Mouse (Mus musculus) testis, postnatal 10 days (tissue): ENCODE results near the gene Lix1.
A peak's percentile ranks its signal among the peaks of the same experiment; 100 is the strongest.

Source experiments
- DNase-seq: peaks from one replicate; pipeline ENCODE4 v3.0.0; 2021; ENCODE audit warnings: low spot score

Lix1 gene

DNA sequence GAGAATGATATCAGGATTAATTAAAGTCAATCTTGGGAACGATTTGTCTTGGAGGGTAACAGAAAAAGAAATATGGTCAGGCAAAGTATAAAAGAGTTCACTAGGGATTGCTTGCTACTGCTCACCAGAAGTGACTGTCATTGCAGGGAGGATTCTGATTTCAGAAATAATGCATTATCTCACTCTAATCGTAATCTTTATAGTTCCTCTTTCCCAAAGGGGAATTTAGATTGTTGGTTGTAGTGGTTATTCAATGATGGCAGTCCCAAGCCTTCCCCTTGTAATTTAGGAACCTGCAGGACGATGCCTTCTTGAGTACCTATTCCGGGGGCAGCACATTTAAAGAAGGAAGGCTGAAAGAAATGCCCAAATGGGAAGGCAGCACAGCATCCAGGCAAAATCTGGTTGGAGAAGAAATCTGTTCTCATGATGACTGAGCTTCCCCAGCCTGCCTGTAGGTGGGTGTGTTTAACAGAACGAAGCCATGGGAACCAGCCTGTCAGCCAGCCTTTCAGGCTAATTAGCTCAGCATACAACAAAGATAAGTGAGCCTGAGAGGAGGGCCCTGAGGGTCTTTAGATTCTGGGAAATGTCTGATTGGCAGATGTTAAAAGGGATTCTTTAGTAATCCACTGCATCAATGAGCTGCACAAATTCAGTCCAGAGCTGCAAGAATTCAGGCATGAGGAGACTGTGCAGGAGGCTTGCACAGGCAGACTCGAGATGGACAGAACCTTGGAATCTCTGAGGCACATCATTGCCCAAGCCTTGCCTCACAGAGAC lies at the start of gene Lix1:
TSS of gene Lix1 (plus strand) at position 451 of the 783 bp plus-strand sequence.
- DNase-seq, result peak; percentile 54

DNA sequence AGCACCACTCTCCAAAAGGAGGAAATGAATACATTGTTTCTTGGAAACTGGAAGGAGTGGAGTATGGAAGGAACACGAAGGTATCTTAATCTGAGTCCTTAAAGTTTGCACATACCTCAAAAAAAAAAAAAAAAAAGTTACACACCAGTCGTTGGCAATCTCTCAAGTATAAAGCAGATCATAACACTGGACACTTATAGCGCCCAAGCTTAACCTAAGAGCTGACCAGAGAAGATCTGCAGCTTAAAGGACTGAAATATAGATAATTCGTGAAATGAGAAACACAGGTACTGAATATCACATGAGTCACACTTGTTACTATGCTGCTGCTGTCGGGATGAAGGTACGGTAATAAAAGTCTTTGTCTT lies 28.9 kb upstream of the Lix1 start:
- no peak for DNase-seq

DNA sequence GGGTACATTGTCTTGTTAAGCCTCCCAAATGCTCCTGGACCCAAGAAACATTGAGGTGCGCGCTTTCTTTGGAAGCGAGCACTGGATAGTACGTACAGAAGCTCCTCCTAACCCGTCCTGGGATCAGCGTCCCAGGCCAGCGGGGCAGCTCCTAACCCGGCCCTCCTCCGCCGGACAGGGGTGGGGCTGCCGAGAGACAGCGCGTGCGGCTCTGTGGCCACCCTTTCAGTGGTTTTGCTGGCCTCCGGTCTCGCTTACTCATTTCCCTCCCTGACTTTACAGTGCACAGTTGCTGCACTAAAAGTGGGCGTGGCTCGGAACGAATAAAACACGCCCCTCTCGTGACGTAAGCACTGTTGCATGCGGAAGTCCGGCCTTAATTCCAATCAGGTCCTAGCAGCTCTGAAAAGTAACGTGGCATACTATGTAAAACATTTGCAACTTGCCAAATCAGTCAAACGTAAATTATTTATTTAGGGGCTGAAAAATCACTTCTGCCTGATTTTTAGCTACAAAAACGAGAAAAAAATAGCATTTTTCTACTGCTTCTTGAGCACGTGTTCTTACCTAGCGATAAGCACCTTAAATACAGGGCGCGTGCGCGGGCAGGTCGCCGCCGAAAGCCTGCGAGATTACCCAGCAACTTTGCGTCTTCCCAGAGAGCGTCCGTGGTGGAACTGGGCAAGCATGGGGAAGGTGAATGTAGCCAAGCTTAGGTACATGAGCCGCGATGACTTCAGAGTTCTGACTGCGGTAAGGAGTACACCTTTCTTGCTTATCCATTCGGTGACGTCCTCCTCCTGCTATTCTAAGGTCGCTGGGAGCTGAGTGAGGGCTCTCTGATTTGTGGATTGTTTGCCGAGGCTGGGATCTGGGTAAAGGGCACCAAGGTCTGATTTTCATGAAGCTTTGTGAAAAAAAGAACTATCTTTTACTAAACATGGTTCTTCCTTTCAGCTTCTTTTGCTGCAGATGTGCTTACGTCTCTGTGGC lies 28.3 kb upstream of the Lix1 start, which contains the start of gene Riok2:
TSS of gene Riok2 (plus strand) at position 392 of the 993 bp plus-strand sequence.
- DNase-seq, result peak; percentile 97

DNA sequence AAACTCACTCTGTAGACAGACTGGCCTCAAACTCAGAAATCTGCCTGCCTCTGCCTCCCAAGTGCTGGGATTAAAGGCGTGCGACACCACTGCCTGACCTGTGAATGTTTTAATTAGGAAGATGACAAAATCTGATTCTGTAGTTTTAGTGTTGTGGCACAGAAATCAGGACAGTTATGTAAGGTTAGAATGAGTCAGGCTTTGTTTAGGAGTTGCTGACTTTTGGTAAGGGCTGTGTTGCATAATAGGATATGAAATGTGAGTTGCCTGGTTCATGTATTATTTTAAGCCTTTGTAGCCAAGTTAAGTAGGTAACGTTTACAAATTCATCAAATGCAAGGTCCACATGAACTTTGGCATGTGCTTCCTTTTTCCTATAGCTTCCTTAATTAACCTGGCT lies 26.9 kb upstream of the Lix1 start:
- no peak for DNase-seq

DNA sequence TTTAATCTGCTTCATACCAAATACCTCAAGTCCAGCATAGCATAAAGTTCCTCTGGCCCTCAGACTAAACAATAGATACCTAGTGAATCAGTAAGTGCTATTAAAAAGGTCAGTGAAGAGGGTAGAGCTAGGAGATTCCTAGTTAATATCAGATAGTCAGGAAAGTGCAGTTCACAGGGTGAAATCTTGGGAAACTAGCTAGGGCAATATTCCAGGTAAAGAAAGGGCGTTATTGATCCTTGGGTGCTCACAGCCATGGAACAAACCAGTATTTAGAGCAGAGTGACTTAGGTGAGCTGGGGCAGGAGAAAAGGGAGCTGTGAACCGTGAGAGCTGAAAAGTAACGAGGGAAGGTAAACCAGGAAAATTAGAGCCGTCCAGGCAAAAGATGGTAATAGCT lies 18.8 kb upstream of the Lix1 start:
- DNase-seq, result no peak

DNA sequence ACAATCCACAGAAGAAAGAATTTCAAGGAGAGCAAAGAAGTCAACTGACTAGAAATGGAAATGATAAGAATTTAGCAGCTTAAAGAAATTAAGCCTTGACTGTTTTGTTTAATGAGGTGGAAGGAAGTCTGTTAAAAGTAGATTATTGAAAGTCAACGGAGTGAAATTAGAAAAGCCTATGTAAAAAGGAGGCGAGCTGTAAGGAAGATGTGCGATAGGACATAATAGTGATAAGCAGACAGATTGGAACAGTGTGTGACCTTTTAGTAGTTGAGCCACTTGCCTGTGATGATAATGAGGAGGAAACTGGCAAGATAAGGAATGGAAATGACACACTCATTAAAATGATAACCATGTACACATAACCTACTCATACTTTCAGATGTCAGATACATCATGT lies 18.0 kb upstream of the Lix1 start:
- no peak for DNase-seq

DNA sequence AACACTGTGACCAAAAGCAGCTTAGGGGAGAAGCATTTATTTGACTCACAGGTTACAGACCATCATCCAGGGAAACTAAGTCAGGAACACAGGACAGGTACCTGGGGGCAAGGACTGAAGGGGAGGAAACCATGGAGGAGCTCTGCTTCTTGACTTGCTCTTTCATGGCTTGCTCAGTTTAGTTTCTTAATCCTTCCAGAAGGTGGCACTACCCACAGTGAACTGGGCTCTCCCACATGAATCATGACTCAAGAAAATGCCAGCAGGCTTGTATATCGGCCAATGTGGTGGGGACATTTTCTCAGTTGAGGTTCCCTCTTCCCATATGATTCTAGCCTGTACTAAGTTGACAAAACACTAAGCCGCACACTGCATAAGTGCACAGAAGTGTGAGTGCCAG lies 16.4 kb upstream of the Lix1 start:
- no peak for DNase-seq

DNA sequence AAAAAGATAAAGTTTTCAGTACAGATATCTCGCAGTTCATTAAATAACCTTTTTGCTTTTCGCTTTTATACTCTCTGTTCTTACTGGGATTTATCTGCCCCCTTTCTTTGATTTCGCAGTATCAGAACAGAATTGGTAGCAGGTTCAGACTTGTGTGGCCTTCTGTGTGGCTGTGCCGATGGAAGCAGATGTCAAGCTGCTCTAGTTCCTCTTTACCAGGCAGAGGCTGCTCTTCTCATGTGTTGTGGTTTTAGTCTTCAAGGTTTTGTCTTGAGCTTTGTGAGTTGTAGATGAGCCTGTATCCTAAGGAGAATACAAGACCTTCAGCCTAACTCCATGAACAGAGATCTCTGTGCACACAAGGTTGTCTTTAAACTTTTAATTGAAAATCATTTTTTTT lies 10.6 kb upstream of the Lix1 start:
- no peak for DNase-seq

DNA sequence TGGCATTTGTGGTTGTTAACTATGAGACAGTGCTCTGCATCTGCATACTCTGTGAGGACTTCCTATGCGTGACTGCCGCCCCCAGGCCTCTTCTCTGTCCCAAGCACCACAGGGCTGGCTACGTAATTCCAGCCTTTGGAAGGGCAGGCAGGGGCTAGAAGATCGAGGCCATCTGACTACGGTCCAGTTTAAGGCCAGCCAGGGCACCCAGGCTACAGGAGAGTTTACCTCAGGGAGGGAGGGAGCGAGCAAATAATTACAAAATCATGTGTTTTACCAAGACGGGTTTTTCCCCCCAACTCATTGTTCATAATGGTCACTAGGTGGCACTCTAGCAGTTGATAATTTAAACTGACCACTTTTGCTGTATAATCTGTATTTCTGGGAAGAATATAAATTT lies 9.6 kb upstream of the Lix1 start:
- no peak for DNase-seq

DNA sequence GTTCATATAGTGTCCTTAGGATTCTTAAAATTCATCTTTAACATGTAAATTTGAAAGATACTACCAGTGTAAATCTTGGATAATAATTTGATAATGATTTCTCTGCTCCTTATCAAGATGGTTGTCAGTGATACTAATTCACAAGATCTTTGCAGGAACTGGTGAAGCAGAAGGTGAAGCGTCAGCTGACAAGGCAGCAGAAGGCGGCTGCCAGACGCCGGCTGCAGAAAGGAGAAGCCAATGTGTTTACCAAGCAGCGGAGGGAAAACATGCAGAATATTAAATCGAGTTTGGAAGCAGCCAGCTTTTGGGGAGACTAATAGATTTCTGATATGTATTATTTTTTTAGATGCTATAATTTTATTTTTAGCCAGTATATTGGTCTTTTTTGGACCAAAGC lies 9.2 kb upstream of the Lix1 start:
- no peak for DNase-seq

DNA sequence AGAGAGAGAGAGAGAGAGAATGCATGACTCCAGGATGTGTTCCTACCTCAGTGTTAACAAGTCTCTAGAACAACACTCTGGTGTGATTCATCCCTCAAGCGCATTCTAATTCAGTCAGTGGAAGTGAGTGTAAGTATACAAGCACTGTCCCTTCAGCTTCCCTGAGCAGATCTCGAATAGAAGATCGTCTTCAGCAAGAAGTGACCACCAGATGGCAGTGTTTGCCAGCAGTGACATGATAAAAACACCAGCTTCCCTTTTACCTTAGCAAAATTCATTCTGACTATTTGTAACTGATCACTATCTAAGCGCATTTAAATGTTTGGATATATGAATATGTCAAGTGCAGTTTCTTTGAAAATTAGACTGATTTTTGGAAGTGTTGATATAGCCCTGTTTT lies 8.1 kb upstream of the Lix1 start:
- peak; percentile 83 for DNase-seq

DNA sequence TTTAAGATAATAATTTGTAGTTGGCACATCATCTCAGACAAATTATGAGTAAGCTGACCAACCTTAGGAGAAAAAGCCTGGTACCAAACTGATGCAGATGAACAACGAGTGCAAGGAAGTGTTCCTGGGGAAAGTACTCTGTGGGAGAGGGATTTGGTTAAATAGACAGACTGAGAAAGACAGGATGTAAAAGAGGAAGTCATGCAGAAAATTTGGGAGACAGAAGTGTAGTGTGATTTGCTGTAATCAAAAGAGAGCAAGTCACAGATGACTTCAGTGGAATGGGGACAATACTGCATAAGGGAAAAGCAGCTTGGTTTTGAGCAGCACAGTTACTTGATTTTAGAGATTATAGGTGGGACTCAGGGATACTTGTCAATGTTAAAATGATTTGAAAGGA lies 5.6 kb upstream of the Lix1 start:
- DNase-seq, result no peak

DNA sequence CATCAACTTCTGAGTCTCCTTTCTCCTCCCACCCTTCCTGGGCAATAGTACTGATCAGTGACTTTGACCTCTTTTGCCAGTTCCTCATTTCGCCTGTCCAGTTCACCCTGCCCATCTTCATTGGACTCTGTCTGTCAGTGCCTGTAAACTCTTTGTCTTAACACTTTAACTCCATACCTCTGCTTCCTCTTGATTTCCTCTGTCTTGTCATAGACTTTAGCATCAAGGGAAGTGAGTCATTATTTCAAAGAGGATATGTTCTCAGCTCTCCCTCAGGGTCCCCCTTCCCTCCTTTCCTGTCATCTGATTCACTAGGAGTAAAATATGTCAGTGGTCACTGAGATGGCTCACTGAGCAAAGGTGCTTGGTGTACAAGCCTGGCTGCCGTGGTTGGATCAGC lies 3.8 kb upstream of the Lix1 start:
- DNase-seq, result no peak

DNA sequence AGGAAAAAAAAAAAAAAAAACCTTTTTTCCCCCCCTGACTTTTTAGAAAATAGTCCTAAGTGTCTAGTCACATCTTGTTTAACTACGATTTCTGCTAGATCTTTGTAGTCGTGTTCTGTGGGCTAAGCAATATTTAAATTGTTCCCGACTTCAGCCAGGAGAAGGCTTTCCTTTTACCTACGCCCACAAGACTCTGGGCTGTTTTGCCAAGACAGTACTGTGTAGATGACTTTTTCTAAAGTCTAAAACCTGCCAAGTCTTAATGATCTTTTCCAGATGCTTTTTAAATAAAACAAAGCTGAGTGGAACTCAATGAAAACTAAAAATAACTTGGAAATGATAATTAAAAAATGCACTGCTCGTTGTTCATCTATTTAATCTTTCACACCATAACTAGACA lies 566 bp downstream of the Lix1 start:
- DNase-seq, result no peak

DNA sequence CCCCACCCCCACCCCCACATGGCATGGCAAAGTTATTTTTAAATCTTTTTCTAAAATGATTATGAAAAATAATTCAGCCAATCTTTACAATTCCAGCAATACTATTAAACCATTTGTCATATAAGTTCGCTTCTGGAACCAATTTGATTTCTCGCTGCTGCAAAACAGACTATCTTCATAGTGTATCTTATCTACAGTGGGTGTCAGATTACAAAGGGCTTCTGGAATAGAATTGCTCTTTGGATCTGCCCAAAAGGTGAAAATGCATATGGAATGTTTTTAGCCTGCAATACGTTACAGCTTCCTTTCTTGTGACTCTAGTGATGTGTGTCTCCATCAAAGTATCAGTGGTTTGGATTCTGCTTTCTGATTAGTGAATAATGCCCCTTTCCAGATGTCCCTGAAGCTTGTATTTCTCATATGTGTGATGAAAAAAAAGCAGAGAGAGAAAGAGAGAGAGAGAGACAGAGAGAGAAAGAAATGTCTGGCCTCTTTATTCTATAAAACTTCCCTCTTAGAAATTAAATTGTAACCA lies 1.2 kb downstream of the Lix1 start:
- DNase-seq, result no peak

DNA sequence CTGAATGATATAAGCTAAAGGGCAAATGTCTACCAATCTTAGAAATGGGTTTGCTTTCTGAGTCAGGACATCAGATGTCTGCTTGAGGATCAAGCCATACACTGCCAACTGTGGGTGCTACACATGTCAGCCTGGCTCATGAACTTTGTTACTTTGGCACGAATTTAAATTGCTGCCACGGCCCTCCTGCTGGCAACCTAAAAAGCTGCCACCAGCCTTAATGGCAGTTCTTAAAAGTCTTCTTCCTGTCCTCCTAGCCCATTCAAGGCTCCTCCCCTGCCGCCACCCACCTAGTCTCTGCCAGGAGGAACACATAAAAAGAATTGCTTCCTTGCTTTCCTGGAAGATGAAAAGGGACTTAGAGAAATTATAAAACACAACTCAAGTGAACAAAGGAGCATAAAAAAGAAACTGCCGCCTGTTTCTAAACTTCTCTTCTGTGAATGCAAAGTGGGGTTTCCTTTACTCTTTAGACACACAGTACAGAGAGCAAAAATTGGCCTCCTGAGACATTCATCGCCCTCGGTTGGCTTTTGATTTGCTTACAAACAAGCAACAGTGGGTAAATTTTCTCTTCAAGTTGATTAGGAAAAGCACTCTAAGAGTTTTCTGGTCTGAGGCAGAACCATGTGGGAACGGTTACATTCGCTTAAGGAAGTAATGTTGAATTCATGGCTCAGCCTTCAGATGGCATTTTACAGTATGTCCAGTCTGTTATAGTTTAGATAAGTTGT lies 2.5 kb downstream of the Lix1 start:
- no peak for DNase-seq

DNA sequence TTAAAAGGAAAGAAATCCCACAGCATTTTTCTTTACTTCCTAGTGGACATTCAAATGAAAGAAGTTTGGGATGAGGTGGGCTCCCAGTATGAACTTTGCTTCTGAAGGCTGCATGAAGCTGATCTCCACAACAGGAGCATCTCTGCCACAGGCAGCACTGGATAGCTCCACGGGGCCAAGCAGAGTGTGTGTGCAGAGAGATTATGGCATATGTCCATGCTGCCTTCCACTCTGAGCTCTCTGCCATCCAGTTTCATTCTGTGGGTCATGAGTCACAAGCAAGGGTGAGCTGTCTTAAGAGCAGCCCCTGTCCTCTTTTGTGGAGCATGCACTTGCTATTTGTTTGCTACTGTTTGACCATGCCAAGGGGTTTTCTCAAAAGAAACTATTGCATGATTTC lies 3.1 kb downstream of the Lix1 start:
- no peak for DNase-seq

DNA sequence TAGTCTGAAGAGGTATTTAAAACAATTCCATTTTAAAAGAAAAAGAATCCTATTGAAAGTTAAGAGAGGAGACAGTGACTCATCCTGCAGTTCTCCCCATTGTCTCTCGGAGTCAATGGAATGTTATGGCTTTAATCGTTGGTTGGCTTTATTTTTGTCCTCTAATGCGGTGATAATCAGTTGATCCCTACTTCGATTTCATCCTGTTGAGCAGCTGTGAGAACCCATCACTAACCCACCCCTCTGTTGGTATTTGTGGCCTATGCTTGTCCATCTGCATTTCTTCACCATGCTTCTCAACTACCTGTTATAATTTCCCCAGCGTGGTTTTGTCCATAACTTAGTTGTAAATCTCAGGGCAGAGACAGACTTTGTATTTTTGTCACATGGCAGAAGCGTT lies 5.7 kb downstream of the Lix1 start:
- no peak for DNase-seq

DNA sequence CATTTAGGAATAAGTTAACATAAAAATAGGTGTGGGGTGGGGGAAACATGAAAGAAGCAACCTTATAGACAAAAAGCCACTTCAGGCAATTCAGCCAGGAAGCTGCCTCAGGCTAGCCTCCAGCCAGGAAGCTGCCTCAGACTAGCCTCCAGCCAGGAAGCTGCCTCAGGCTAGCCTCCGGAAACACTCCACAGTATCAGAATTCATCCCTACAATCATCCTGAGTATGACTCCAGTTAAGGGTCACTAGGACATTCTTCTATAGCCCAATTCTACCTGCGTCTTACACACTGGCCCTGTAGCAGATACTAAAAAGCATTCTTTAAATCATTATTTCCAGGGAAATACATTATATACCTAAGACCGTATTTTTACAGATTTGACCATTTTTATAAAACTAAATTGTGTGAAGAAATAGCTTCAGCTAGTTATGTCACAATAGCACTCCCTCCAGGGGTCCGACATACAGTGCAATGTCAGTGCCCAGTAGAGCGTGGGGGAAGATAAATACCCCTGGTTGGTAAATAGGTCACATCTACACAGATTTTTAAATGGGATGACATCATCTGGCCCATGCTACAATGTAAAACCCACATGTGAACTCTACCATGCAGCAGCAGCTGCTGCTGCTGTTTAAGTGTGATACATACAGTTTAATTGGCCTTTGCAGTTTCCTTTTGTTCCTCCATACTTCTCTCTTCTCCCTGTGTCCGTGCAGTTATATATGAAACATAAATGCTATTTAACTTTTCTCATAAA lies 6.4 kb downstream of the Lix1 start:
- no peak for DNase-seq

DNA sequence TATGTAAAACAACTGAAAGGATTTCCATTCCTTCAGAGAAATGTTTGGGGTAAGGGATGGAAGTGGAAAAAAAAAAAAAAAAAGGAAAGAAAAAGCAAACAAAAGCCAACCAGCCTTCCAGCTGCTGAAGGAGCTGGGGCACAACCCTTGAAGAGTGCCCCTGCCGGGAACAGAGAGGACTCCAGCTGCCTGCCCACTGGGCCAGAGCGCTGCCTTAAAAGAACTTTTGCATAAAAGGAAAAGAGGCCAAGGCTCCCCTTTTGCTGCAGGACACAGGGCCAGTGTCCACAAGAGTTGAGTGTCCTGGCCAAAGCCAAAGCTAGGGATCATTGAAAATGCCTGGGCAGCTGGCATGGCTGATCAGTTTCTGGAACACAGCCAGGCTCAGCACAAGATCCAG lies 7.1 kb downstream of the Lix1 start:
- DNase-seq, result no peak

DNA sequence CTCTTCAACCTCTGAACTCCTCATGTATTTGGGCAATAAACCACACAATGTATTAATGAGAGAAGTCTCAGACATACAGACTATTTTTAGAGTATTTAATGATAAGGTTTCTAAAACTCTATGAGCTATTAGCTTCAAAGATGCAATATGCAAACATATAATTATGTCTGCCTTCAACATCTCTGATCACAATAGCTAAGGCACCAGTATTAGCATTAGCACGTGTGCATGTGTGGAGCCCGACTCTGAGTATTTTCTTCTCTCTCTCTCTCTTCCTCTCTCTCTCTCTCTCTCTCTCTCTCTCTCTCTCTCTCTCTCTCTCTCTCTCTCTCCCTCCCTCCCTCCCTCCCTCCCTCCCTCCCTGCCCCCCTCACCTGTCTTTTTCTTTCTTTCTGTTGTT lies 9.0 kb downstream of the Lix1 start:
- DNase-seq, result no peak

DNA sequence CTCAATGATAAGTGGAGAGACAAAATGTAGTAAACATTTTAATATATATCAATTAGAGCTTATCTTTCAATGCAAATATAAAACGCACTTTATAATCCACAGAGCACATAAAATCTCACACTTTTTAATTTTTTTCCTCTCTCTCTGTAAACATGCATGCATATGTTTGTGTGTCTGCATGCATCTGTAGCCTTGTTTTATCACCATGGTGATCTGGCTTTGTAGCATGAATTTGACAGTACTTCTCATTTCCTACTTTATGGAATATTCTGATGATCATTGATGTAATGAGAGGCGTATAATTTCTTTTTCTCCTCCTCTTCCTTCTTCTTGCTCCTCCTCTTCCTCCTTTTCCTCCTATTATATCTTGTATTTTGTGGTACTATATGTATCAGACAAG lies 9.7 kb downstream of the Lix1 start:
- DNase-seq, result no peak
